Mouse (Mus musculus) brain, embryonic 14.5 days (tissue): ENCODE measurements around the gene Akap12. TPM values are rescaled to one million over a fixed set of nuclear protein-coding genes. Genes with fewer than 3 reads are reported as not detected.

Experiments
- DNase-seq: peaks from one replicate; pipeline ENCODE4 v3.0.0-alpha.2; 2011; ENCODE audit warnings: low read depth
- CTCF ChIP-seq: fragments of 200-500 bp; IDR thresholded peaks from 2 replicates; pipeline ENCODE4 v1.5.1; 2012; ENCODE audit warnings: inconsistent platforms, mild to moderate bottlenecking, moderate library complexity, borderline replicate concordance; ENCODE audit not compliant: insufficient read depth, insufficient read length; ENCODE audit errors: extremely low read depth
- POLR2A ChIP-seq: fragments of 200-500 bp; IDR thresholded peaks from 2 replicates; pipeline ENCODE4 v1.6.1; 2012; ENCODE audit warnings: mild to moderate bottlenecking, inconsistent platforms, borderline replicate concordance; ENCODE audit not compliant: poor library complexity, insufficient read depth, insufficient read length, severe bottlenecking; ENCODE audit errors: extremely low read depth
- polyA plus RNA-seq: library from polyadenylated mRNA; depleted of rRNA; stranded (reverse); fragments of >200 nt; gene quantifications from 2 replicates; pipeline ENCODE4 v1.2.3, GENCODE M21; 2012

Gene Akap12
- polyA plus RNA-seq, 1 experiment, result 37.3 TPM

- TF ChIP-seq CTCF (no peak), POLR2A (no peak)
- no peak for DNase-seq
These were observed 5.3 kb upstream of the Akap12 start for GRCm38 (mm10) chr10:4260925-4261324.

GRCm38 (mm10) chr10:4261359-4261952, 4.7 kb upstream of the Akap12 start:
- no peak for DNase-seq
- TF ChIP-seq POLR2A (no peak), CTCF (no peak)

- TF ChIP-seq CTCF, result no peak
- TF ChIP-seq POLR2A, result no peak
- DNase-seq, result peak; percentile 68
These were observed 539 bp upstream of the Akap12 start for GRCm38 (mm10) chr10:4265641-4266040.

GRCm38 (mm10) chr10:4266931-4267310, 741 bp downstream of the Akap12 start:
- DNase-seq, result peak; percentile 64
- peak; percentile 15; the same call in 1 of the 2 replicates for TF ChIP-seq CTCF
- TF ChIP-seq POLR2A, result no peak

GRCm38 (mm10) chr10:4267481-4267880, 1.3 kb downstream of the Akap12 start:
- TF ChIP-seq POLR2A, result no peak
- TF ChIP-seq CTCF, result no peak
- DNase-seq, result peak; percentile 18

- no peak for TF ChIP-seq CTCF
- no peak for TF ChIP-seq POLR2A
- no peak for DNase-seq
These were observed 2.0 kb downstream of the Akap12 start for GRCm38 (mm10) chr10:4268140-4268539.

GRCm38 (mm10) chr10:4275572-4275971, 9.4 kb downstream of the Akap12 start:
- TF ChIP-seq CTCF (no peak), POLR2A (no peak)
- no peak for DNase-seq

- DNase-seq, result no peak
- no peak for TF ChIP-seq CTCF
- TF ChIP-seq POLR2A, result no peak
These were observed 9.9 kb downstream of the Akap12 start for GRCm38 (mm10) chr10:4276081-4276480.

- no peak for DNase-seq
- no peak for TF ChIP-seq POLR2A
- TF ChIP-seq CTCF, result no peak
These were observed 11.9 kb downstream of the Akap12 start for GRCm38 (mm10) chr10:4278041-4278440.

- DNase-seq, result no peak
- TF ChIP-seq CTCF (no peak), POLR2A (no peak)
These were observed 16.2 kb downstream of the Akap12 start for GRCm38 (mm10) chr10:4282395-4282794.

GRCm38 (mm10) chr10:4284781-4285180, 18.6 kb downstream of the Akap12 start:
- TF ChIP-seq CTCF (no peak), POLR2A (no peak)
- DNase-seq, result no peak

GRCm38 (mm10) chr10:4285752-4286151, 19.6 kb downstream of the Akap12 start:
- no peak for TF ChIP-seq CTCF
- no peak for TF ChIP-seq POLR2A
- no peak for DNase-seq
